Mouse (Mus musculus) limb, embryonic 11.5 days (tissue): ENCODE measurements around the gene Actl11. TPM values are rescaled to one million over a fixed set of nuclear protein-coding genes. Genes with fewer than 3 reads are reported as not detected.

Experiments
- ATAC-seq: fragments of 200-750 bp; cut with Nextera tagmentation; 2 replicates; pipeline ENCODE4 v1.8.0; 2017; ENCODE audit warnings: low read depth; ENCODE audit not compliant: insufficient number of reproducible peaks, low FRiP score, low TSS enrichment
- DNase-seq: peaks from one replicate; pipeline ENCODE4 v3.0.0-alpha.2; 2015; ENCODE audit warnings: low spot score
- H3K27ac ChIP-seq: fragments of 300-500 bp; sonication (generic); replicated peaks from 2 replicates; pipeline ENCODE4 v1.5.1; 2014; ENCODE audit warnings: low read depth, mild to moderate bottlenecking, low read length
- H3K27me3 ChIP-seq: fragments of 300-500 bp; sonication (generic); 2 replicates; pipeline ENCODE4 v1.6.1; 2014; ENCODE audit warnings: mild to moderate bottlenecking, low read length, mixed read lengths; ENCODE audit not compliant: control insufficient read depth, insufficient read depth
- H3K36me3 ChIP-seq: fragments of 300-500 bp; sonication (generic); 2 replicates; pipeline ENCODE4 v1.6.1; 2014; ENCODE audit warnings: mild to moderate bottlenecking, low read length, moderate library complexity, mixed read lengths; ENCODE audit not compliant: control insufficient read depth, insufficient read depth
- H3K4me1 ChIP-seq: fragments of 300-500 bp; sonication (generic); 2 replicates; pipeline ENCODE4 v1.6.1; 2014; ENCODE audit warnings: low read length, mixed read lengths; ENCODE audit not compliant: control insufficient read depth, insufficient read depth
- H3K4me2 ChIP-seq: fragments of 300-500 bp; sonication (generic); 2 replicates; pipeline ENCODE4 v1.6.1; 2014; ENCODE audit warnings: low read depth, mild to moderate bottlenecking, moderate library complexity; ENCODE audit not compliant: severe bottlenecking
- H3K4me3 ChIP-seq: fragments of 300-500 bp; sonication (generic); 2 replicates; pipeline ENCODE4 v1.5.1; 2014; ENCODE audit warnings: low read depth, low read length
- H3K9ac ChIP-seq: fragments of 300-500 bp; sonication (generic); 2 replicates; pipeline ENCODE4 v1.6.1; 2014; ENCODE audit warnings: mild to moderate bottlenecking, low read length
- H3K9me3 ChIP-seq: fragments of 300-500 bp; sonication (generic); 2 replicates; pipeline ENCODE4 v1.6.1; 2016; ENCODE audit warnings: low read length; ENCODE audit not compliant: control insufficient read depth
- WGBS: fragments of 180-500 bp; shearing (Covaris S2); extraction: QIAGEN DNeasy Blood & Tissue Kit; methylation state at CpG from one replicate; pipeline ENCODE4 v1.1.7; 2014; 5-methylcytosine and 5-hydroxymethylcytosine counted together
- polyA plus RNA-seq: library from polyadenylated mRNA; unstranded; fragments of >200 nt; fragmentation: Nextera tagmentation; extraction: Ambion mirVana; gene quantifications from 2 replicates; pipeline ENCODE4 v1.2.1, GENCODE M21; 2014

Actl11 gene
- polyA plus RNA-seq, 1 experiment from 2014 or later: not detected

DNA sequence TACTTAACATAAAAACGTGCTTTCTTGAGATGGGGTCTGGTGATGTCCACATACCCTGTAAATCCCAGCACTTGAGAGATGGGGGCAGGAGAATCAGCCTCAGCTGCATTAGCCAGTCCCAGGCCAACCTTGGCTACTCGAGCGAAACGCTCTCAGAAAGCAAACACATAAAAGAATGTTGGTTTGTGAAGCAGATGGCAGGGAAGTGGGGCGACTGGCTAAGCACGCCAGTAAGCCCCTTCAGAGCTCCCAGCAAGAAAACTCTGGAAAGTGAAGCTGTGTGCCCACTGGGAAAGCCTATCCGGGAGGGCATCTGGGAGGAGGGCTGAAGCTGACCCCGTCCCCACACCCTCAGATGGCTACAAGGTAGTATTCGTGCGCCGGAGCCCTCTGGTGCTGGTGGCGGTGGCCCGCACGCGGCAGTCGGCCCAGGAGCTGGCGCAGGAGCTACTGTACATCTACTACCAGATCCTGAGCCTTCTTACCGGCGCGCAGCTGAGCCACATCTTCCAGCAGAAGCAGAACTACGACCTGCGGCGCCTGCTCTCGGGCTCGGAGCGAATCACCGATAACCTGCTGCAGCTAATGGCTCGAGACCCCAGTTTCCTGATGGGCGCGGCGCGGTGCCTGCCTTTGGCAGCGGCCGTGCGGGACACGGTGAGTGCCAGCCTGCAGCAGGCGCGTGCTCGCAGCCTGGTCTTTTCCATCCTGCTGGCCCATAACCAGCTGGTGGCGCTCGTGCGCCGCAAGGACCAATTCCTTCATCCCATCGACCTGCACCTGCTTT is 27.2 kb upstream of the Actl11 start:
- Histone ChIP-seq H3K4me1 (peaks cover 9% of the 10 kb centered on the region), H3K9ac (peak overlapping the region; percentile 59), H3K36me3 (no peaks in the 10 kb centered on the region; the same call in 1 of the 2 replicates), H3K9me3 (no peaks in the 10 kb centered on the region), H3K27me3 (peaks cover 14% of the 10 kb centered on the region; the same call in 1 of the 2 replicates), H3K4me3 (peak overlapping the region; percentile 31), H3K4me2 (peak overlapping the region; percentile 83), H3K27ac (no peak overlapping the region)
- ATAC-seq: no peak
- 4% methylated on average over 44 of the region's 44 CpGs for WGBS
- DNase-seq: peak; percentile 90

DNA sequence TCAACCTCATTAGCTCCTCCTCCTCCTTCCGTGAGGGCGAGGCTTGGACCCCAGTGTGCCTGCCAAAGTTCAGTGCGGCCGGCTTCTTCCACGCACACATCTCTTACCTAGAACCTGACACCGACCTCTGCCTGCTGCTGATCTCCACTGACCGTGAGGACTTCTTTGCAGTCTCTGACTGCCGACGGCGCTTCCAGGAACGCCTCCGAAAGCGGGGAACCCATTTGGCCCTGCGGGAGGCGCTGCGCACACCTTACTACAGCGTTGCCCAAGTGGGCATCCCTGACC is 26.7 kb upstream of the Actl11 start:
- Histone ChIP-seq H3K27me3 (peaks cover 14% of the 10 kb centered on the region; the same call in 1 of the 2 replicates), H3K9ac (no peak overlapping the region), H3K36me3 (no peaks in the 10 kb centered on the region; the same call in 1 of the 2 replicates), H3K4me1 (peaks cover 14% of the 10 kb centered on the region), H3K27ac (no peak overlapping the region), H3K4me2 (peak overlapping the region; percentile 83), H3K9me3 (no peaks in the 10 kb centered on the region), H3K4me3 (peak overlapping the region; percentile 31)
- peak; percentile 31; the same call in 1 of the 2 replicates for ATAC-seq
- DNase-seq: no peak
- WGBS: 11% methylated on average over 17 of the region's 17 CpGs

DNA sequence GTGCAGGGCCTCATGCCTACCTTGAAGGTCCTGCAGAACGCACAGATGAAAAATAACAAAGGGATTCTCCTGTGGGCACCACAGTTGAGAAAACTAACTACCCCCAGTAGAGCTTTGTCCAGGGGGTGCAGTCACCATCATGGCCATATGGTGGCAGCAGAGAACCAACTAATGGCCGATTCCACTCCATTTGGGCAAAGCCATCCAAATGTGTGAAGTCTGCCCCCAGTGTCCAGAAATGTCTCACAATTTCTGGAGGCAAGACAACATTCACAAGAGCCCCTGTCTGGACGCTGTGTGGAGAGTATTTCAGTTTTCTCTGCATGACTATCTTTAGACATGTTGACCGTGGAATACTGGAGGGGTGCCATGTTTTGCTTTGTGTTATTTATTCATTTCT is 23.5 kb upstream of the Actl11 start:
- Histone ChIP-seq H3K36me3 (no peaks in the 10 kb centered on the region; the same call in 1 of the 2 replicates), H3K27me3 (peaks cover 14% of the 10 kb centered on the region; the same call in 1 of the 2 replicates), H3K9me3 (no peaks in the 10 kb centered on the region), H3K27ac (no peak overlapping the region), H3K4me1 (peaks cover 27% of the 10 kb centered on the region), H3K4me3 (no peak overlapping the region), H3K4me2 (no peak overlapping the region), H3K9ac (no peak overlapping the region)
- ATAC-seq (0 out of 2 replicates have a peak, but pooled peaks have one; percentile 18), DNase-seq (peak; percentile 96)
- 12% methylated on average over 4 of the region's 4 CpGs for WGBS

DNA sequence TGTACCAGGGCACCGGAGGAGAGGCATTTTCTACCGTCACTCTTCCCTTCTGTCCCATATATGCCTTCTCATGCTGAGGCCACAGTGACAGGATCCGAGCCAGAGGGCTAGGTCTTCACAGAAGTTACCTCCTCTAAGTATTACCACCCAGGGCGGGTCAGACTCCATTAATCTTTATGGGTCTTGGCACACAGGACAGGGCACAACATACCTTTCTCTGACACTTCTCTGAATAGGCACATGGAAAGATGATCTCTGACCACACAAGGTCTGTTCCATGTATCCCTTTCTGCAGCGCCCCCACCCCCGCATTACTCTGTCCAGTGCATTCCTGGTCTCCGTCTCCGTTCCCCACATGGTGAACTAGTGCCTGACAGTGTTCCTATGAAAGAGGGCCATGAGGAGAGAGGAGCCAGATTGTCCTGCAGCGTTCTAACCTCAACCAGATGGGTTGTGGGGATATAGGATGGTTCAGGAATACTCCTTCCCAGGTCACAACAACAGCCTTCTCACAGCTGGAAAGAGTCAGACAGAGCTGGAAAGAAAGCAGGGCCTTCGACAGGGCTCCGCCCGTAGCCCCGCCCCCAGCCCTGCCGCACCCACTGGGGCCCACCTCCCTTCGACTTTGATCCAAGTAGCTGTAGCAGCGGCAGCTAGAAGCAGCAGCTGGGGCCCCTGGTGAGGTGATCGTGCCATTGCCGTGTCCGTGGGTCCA is 21.9 kb upstream of the Actl11 start, which contains the start of gene Mst1r:
Mst1r (plus strand) TSS at position 622 of the 715 bp plus-strand sequence.
- Histone ChIP-seq H3K4me3 (peak within 1 kb of the TSS; percentile 31), H3K9ac (peak within 1 kb of the TSS; percentile 56), H3K9me3 (no peaks in the 10 kb centered on the region), H3K4me1 (peaks cover 22% of the 10 kb centered on the region), H3K27me3 (0 out of 2 replicates have a peak, but pooled peaks cover 2% of the 10 kb centered on the region), H3K27ac (no peak within 1 kb of the TSS), H3K36me3 (no peaks in the 10 kb centered on the region), H3K4me2 (peak within 1 kb of the TSS; percentile 72)
- ATAC-seq: peak; percentile 69; the same call in 1 of the 2 replicates
- DNase-seq: peak; percentile 85
- WGBS: 19% methylated on average over 19 of the region's 19 CpGs

DNA sequence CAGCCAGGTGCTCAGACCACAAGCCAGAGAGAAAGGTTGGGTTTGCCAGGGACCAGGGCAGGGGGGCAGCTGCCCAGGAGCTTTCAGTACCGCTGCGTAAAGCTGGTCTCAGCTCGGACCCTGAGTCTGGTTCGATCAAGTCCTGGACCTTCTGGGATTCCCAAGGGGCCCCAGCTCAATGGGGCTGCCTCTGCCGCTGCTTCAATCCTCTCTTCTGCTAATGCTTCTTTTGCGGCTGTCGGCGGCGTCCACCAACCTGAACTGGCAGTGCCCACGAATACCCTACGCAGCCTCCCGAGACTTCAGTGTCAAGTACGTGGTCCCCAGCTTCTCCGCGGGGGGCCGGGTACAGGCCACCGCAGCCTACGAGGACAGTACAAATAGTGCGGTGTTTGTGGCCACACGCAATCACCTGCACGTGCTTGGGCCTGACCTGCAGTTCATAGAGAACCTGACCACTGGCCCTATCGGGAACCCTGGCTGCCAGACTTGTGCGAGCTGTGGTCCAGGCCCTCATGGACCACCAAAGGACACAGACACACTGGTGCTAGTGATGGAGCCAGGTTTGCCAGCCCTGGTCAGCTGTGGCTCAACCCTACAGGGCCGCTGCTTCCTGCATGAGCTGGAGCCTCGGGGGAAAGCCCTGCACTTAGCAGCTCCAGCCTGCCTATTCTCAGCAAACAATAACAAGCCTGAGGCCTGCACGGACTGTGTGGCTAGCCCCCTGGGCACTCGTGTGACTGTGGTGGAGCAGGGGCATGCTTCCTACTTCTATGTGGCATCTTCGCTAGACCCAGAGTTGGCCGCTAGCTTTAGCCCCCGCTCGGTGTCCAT is 21.1 kb upstream of the Actl11 start:
- ATAC-seq (0 out of 2 replicates have a peak, but pooled peaks have one; percentile 0), DNase-seq (peak; percentile 38)
- Histone ChIP-seq H3K4me2 (peak overlapping the region; percentile 72), H3K9ac (peak overlapping the region; percentile 56), H3K27ac (no peak overlapping the region), H3K27me3 (no peaks in the 10 kb centered on the region), H3K36me3 (no peaks in the 10 kb centered on the region), H3K9me3 (no peaks in the 10 kb centered on the region), H3K4me1 (peaks cover 20% of the 10 kb centered on the region), H3K4me3 (peak overlapping the region; percentile 31)
- WGBS: 46% methylated on average over 31 of the region's 31 CpGs

DNA sequence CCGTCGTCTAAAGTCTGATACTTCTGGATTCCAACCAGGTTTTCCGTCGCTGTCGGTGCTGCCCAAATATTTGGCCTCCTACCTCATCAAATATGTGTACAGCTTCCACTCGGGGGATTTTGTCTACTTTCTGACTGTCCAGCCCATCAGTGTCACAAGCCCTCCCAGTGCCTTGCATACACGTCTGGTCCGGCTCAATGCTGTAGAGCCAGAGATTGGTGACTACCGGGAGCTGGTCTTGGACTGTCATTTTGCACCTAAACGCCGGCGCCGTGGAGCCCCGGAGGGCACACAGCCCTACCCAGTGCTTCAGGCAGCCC is 20.5 kb upstream of the Actl11 start:
- Histone ChIP-seq H3K9me3 (no peaks in the 10 kb centered on the region), H3K9ac (0 out of 2 replicates have a peak overlapping the region, but pooled peaks have one; percentile 7), H3K27ac (no peak overlapping the region), H3K4me2 (peak overlapping the region; percentile 17; the same call in 1 of the 2 replicates), H3K27me3 (no peaks in the 10 kb centered on the region), H3K4me3 (no peak overlapping the region), H3K4me1 (peaks cover 20% of the 10 kb centered on the region), H3K36me3 (no peaks in the 10 kb centered on the region)
- DNase-seq (no peak), ATAC-seq (no peak)
- WGBS: 86% methylated on average over 14 of the region's 14 CpGs

DNA sequence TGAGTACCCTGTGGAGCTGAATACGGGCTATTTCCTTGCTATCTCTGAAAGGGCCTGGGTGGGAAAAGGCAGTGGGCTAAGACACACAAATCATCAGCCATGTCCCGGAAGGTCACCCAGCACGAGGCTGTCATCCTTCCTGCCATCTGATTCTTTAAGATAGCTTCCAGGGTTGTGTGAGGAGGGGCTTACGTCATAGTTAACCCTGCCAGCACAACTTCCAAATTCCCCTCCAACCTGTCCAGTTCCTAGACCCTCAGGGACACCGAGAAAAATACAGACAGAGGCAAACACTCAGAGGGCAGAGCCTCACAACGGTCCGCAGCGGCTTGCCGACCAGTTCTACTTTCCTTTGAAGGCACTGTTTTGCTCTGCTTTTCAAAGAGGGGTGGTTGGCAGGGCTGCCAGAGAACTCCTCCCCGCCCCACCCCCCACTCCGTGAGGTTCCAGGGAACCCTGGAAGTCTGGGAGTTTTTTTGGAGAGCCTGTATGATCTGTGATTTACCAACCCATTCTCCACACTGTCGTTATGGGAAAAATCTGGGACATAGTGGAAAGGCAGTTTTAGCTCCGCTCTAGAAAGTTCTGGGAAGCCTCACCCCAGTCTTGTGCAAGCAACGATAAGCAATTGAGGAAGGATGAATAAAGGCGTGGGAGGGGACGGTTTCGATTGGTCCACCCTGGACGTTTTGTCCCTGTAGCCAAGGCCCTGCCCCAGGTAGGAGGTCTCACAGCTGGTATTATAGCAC is 19.7 kb upstream of the Actl11 start:
- 0 out of 2 replicates have a peak overlapping the region, but pooled peaks have one; percentile 2 for H3K4me2 ChIP-seq
- no peaks in the 10 kb centered on the region for H3K9me3 ChIP-seq
- no peak for ATAC-seq
- H3K9ac ChIP-seq: no peak overlapping the region
- DNase-seq: no peak
- 36% methylated on average over 18 of the region's 18 CpGs for WGBS
- H3K4me1 ChIP-seq: peaks cover 20% of the 10 kb centered on the region
- H3K27ac ChIP-seq: no peak overlapping the region
- H3K27me3 ChIP-seq: no peaks in the 10 kb centered on the region
- H3K4me3 ChIP-seq: no peak overlapping the region; the same call in 1 of the 2 replicates
- H3K36me3 ChIP-seq: no peaks in the 10 kb centered on the region
